Mouse (Mus musculus) MEL (cell line): ENCODE measurements at regions not wholly inside any gene's neighbourhood (a gene's known extent, or its start where the extent isn't known, plus 50 kb on each side); places are given as distances from the start of the nearest gene placed in this dataset.

Experiments
- DNase-seq: peaks from one replicate; pipeline ENCODE4 v3.0.0; 2011; ENCODE audit warnings: low read depth, low spot score
- H3K27ac ChIP-seq: 2 replicates; pipeline ENCODE4 v1.5.1; 2012; ENCODE audit warnings: low read depth, mild to moderate bottlenecking, control low read depth, low read length, moderate library complexity; ENCODE audit not compliant: control insufficient read depth
- H3K27me3 ChIP-seq, 2 experiments: fragments of 150-350 bp in 1 of 2; sonication (generic) in 1 of 2; 2 replicates each; pipeline ENCODE4 v1.6.1; 2012; ENCODE audit warnings: low read length in 2 of 2, mild to moderate bottlenecking in 2 of 2, improper control_type of control experiment in 1 of 2, moderate library complexity in 1 of 2; ENCODE audit not compliant: insufficient read depth in 2 of 2, control insufficient read depth in 1 of 2
- H3K36me3 ChIP-seq, 2 experiments: 2 replicates each; pipeline ENCODE4 v1.6.1; 2012 to 2014; ENCODE audit warnings: low read length in 2 of 2, improper control_type of control experiment in 1 of 2, inconsistent platforms in 1 of 2, mild to moderate bottlenecking in 1 of 2; ENCODE audit not compliant: insufficient read depth in 2 of 2, control insufficient read depth in 1 of 2
- H3K4me1 ChIP-seq, 2 experiments: fragments of 150-350 bp in 1 of 2; sonication (generic) in 1 of 2; 2 replicates each; pipeline ENCODE4 v1.6.1; 2012; ENCODE audit warnings: low read length in 2 of 2, improper control_type of control experiment in 1 of 2, mild to moderate bottlenecking in 1 of 2; ENCODE audit not compliant: insufficient read depth in 2 of 2, control insufficient read depth in 1 of 2
- H3K4me3 ChIP-seq, 2 experiments: fragments of 150-350 bp in 1 of 2; sonication (generic) in 1 of 2; 2 replicates each; pipeline ENCODE4 v1.5.1; 2012; ENCODE audit warnings: low read depth in 2 of 2, low read length in 2 of 2, mild to moderate bottlenecking in 2 of 2, moderate library complexity in 2 of 2, control low read depth in 1 of 2, improper control_type of control experiment in 1 of 2; ENCODE audit not compliant: control insufficient read depth in 1 of 2, insufficient read depth in 1 of 2
- H3K79me2 ChIP-seq: 2 replicates; pipeline ENCODE4 v1.6.1; 2012; ENCODE audit warnings: mild to moderate bottlenecking, low read length, moderate library complexity; ENCODE audit not compliant: control insufficient read depth, poor library complexity, insufficient read depth
- H3K9ac ChIP-seq: 2 replicates; pipeline ENCODE4 v1.6.1; 2012; ENCODE audit warnings: low read depth, mild to moderate bottlenecking, control low read depth, low read length, moderate library complexity; ENCODE audit not compliant: control insufficient read depth, poor library complexity, severe bottlenecking
- H3K9me3 ChIP-seq: fragments of 150-350 bp; sonication (generic); replicated peaks from 2 replicates; pipeline ENCODE4 v1.6.1; 2012; ENCODE audit warnings: mild to moderate bottlenecking, low read length, improper control_type of control experiment, moderate library complexity; ENCODE audit not compliant: insufficient read depth
- BHLHE40 ChIP-seq: IDR thresholded peaks from 2 replicates; pipeline ENCODE4 v1.6.1; 2012; ENCODE audit warnings: low read depth, mild to moderate bottlenecking, inconsistent platforms, low read length, improper control_type of control experiment, borderline replicate concordance
- CHD1 ChIP-seq: IDR thresholded peaks from 2 replicates; pipeline ENCODE4 v1.6.1; 2012; ENCODE audit warnings: low read depth, mild to moderate bottlenecking, inconsistent platforms, low read length, improper control_type of control experiment
- CHD2 ChIP-seq: IDR thresholded peaks from 2 replicates; pipeline ENCODE4 v1.6.1; 2011; ENCODE audit warnings: low read length, improper control_type of control experiment
- CTCF ChIP-seq, 3 experiments: IDR thresholded peaks in 2 of 3; conservative IDR thresholded peaks in 1 of 3; 2 replicates each; pipeline ENCODE4 v1.5.1; 2011 to 2012; ENCODE audit warnings: low read length in 3 of 3, low read depth in 2 of 3, mild to moderate bottlenecking in 2 of 3, improper control_type of control experiment in 1 of 3, inconsistent platforms in 1 of 3, mixed read lengths in 1 of 3, moderate library complexity in 1 of 3; ENCODE audit not compliant: control insufficient read depth in 1 of 3, insufficient read depth in 1 of 3, poor library complexity in 1 of 3, severe bottlenecking in 1 of 3
- E2F4 ChIP-seq: IDR thresholded peaks from 2 replicates; pipeline ENCODE4 v1.6.1; 2011; ENCODE audit warnings: low read depth, low read length, improper control_type of control experiment, borderline replicate concordance
- EP300 ChIP-seq, 2 experiments: IDR thresholded peaks; 2 replicates each; pipeline ENCODE4 v1.6.1; 2011; ENCODE audit warnings: improper control_type of control experiment in 2 of 2, low read length in 2 of 2, low read depth in 1 of 2, mild to moderate bottlenecking in 1 of 2
- ETS1 ChIP-seq: IDR thresholded peaks from 2 replicates; pipeline ENCODE4 v1.6.1; 2012; ENCODE audit warnings: low read depth, mild to moderate bottlenecking, inconsistent platforms, low read length, improper control_type of control experiment, moderate library complexity
- GABPA ChIP-seq: IDR thresholded peaks from 2 replicates; pipeline ENCODE4 v1.6.1; 2012; ENCODE audit warnings: low read depth, mild to moderate bottlenecking, inconsistent platforms, low read length, improper control_type of control experiment, moderate library complexity
- GATA1 ChIP-seq: IDR thresholded peaks from 2 replicates; pipeline ENCODE4 v1.6.1; 2011; ENCODE audit warnings: low read depth, low read length, improper control_type of control experiment
- HCFC1 ChIP-seq: IDR thresholded peaks from 2 replicates; pipeline ENCODE4 v1.6.1; 2012; ENCODE audit warnings: low read depth, mild to moderate bottlenecking, inconsistent platforms, low read length, improper control_type of control experiment, moderate library complexity
- MAFK ChIP-seq: IDR thresholded peaks from 2 replicates; pipeline ENCODE4 v1.6.1; 2011; ENCODE audit warnings: low read depth, mild to moderate bottlenecking, low read length, improper control_type of control experiment, borderline replicate concordance
- MAX ChIP-seq: IDR thresholded peaks from 2 replicates; pipeline ENCODE4 v1.6.1; 2011; ENCODE audit warnings: low read length, improper control_type of control experiment
- MXI1 ChIP-seq: IDR thresholded peaks from 2 replicates; pipeline ENCODE4 v1.6.1; 2011; ENCODE audit warnings: mild to moderate bottlenecking, low read depth, low read length, improper control_type of control experiment
- MYB ChIP-seq: IDR thresholded peaks from 2 replicates; pipeline ENCODE4 v1.6.1; 2011; ENCODE audit warnings: mild to moderate bottlenecking, low read depth, low read length, improper control_type of control experiment
- MYC ChIP-seq: IDR thresholded peaks from 2 replicates; pipeline ENCODE4 v1.6.1; 2011; ENCODE audit warnings: low read depth, mild to moderate bottlenecking, low read length, improper control_type of control experiment, moderate library complexity
- NELFE ChIP-seq: IDR thresholded peaks from 2 replicates; pipeline ENCODE4 v1.6.1; 2011; ENCODE audit warnings: low read depth, low read length, improper control_type of control experiment
- NRF1 ChIP-seq: IDR thresholded peaks from 2 replicates; pipeline ENCODE4 v1.6.1; 2014; ENCODE audit warnings: low read depth, mild to moderate bottlenecking, inconsistent platforms, low read length, improper control_type of control experiment, moderate library complexity; ENCODE audit not compliant: poor library complexity, insufficient read depth, severe bottlenecking
- POLR2A ChIP-seq, 2 experiments: IDR thresholded peaks; 2 replicates each; pipeline ENCODE4 v1.6.1; 2011 to 2012; ENCODE audit warnings: low read length in 2 of 2, mild to moderate bottlenecking in 2 of 2, control low read depth in 1 of 2, improper control_type of control experiment in 1 of 2, low read depth in 1 of 2, moderate library complexity in 1 of 2; ENCODE audit not compliant: control insufficient read depth in 1 of 2, insufficient read depth in 1 of 2, poor library complexity in 1 of 2
- RAD21 ChIP-seq: IDR thresholded peaks from 2 replicates; pipeline ENCODE4 v1.6.1; 2011; ENCODE audit warnings: mild to moderate bottlenecking, low read depth, low read length, improper control_type of control experiment
- RCOR1 ChIP-seq: IDR thresholded peaks from 2 replicates; pipeline ENCODE4 v1.6.1; 2012; ENCODE audit warnings: low read depth, mild to moderate bottlenecking, inconsistent platforms, low read length, improper control_type of control experiment
- SIN3A ChIP-seq: IDR thresholded peaks from 2 replicates; pipeline ENCODE4 v1.6.1; 2012; ENCODE audit warnings: low read length, improper control_type of control experiment, inconsistent platforms
- SMC3 ChIP-seq: IDR thresholded peaks from 2 replicates; pipeline ENCODE4 v1.6.1; 2011; ENCODE audit warnings: low read depth, low read length, improper control_type of control experiment
- UBTF ChIP-seq: IDR thresholded peaks from 2 replicates; pipeline ENCODE4 v1.6.1; 2012; ENCODE audit warnings: low read depth, mild to moderate bottlenecking, inconsistent platforms, low read length, improper control_type of control experiment, moderate library complexity, borderline replicate concordance; ENCODE audit not compliant: insufficient read depth
- USF1 ChIP-seq: IDR thresholded peaks from 2 replicates; pipeline ENCODE4 v1.6.1; 2014; ENCODE audit warnings: low read depth, mild to moderate bottlenecking, inconsistent platforms, low read length, improper control_type of control experiment, moderate library complexity
- USF2 ChIP-seq, 2 experiments: IDR thresholded peaks; 2 replicates each; pipeline ENCODE4 v1.6.1; 2011 to 2012; ENCODE audit warnings: improper control_type of control experiment in 2 of 2, low read length in 2 of 2, borderline replicate concordance in 1 of 2, inconsistent platforms in 1 of 2, low read depth in 1 of 2, mild to moderate bottlenecking in 1 of 2; ENCODE audit not compliant: insufficient read depth in 1 of 2
- ZKSCAN1 ChIP-seq: IDR thresholded peaks from 2 replicates; pipeline ENCODE4 v1.6.1; 2012; ENCODE audit warnings: low read depth, mild to moderate bottlenecking, inconsistent platforms, low read length, improper control_type of control experiment, moderate library complexity
- ZNF384 ChIP-seq: IDR thresholded peaks from 2 replicates; pipeline ENCODE4 v1.6.1; 2012; ENCODE audit warnings: low read depth, mild to moderate bottlenecking, inconsistent platforms, low read length, improper control_type of control experiment

GRCm38 (mm10) chr10:84087528-84087927 is 352.9 kb downstream of the Nuak1 start:
- no peak for TF ChIP-seq E2F4
- TF ChIP-seq GATA1: no peak
- no peak for TF ChIP-seq MAFK
- TF ChIP-seq USF1: no peak
- TF ChIP-seq SIN3A: no peak
- no peak for TF ChIP-seq CHD2
- no peak for TF ChIP-seq RAD21
- TF ChIP-seq SMC3: no peak
- TF ChIP-seq UBTF: no peak
- TF ChIP-seq POLR2A (IDR thresholded peaks at IDR 0.05; ENCODE audit: control insufficient read depth in 1 of 2, insufficient read depth in 1 of 2, low read depth in 1 of 2, low read length in 2 of 2, poor library complexity in 1 of 2): no peak
- TF ChIP-seq HCFC1: no peak
- TF ChIP-seq ZKSCAN1: no peak
- TF ChIP-seq GABPA: no peak
- no peak for TF ChIP-seq BHLHE40
- TF ChIP-seq NRF1: no peak
- no peak for TF ChIP-seq ETS1
- TF ChIP-seq CHD1: no peak
- TF ChIP-seq NELFE: no peak
- H3K9ac ChIP-seq: no peak overlapping the region
- no peak overlapping the region for H3K4me3 ChIP-seq
- no peaks in the 10 kb centered on the region for H3K27me3 ChIP-seq
- DNase-seq: no peak
- H3K27ac ChIP-seq: no peak overlapping the region
- no peaks in the 10 kb centered on the region for H3K36me3 ChIP-seq
- no peaks in the 10 kb centered on the region for H3K79me2 ChIP-seq
- H3K4me1 ChIP-seq: no peaks in the 10 kb centered on the region
- H3K9me3 ChIP-seq: no peaks in the 10 kb centered on the region

DNA sequence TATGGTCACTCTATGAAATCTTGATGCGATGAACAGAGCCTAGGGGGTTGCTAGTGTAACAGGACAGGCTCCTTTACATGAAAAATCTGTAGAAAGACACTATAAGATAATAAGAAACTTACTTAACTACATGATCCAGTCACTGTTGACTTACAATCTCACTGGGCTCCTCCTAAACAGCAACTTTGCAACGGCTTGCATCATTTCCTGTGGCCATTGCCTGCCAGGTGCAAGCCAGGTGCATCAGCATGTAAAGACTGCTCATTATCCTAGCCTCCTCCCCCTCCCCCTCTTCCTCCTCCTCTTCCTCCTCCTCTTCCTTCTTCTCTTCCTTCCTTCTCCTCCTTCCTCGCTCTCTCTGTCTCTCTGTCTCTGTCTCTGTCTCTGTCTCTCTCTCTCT is 352.5 kb downstream of the Nuak1 start:
- H3K79me2 ChIP-seq: no peaks in the 10 kb centered on the region
- no peaks in the 10 kb centered on the region for H3K27me3 ChIP-seq
- H3K9me3 ChIP-seq: no peaks in the 10 kb centered on the region
- no peak overlapping the region for H3K9ac ChIP-seq
- no peaks in the 10 kb centered on the region for H3K36me3 ChIP-seq
- no peaks in the 10 kb centered on the region for H3K4me1 ChIP-seq
- DNase-seq: no peak
- H3K4me3 ChIP-seq: no peak overlapping the region
- no peak overlapping the region for H3K27ac ChIP-seq
- no peak for TF ChIP-seq MYC
- no peak for TF ChIP-seq ZNF384
- no peak for TF ChIP-seq CHD2
- TF ChIP-seq SIN3A: no peak
- TF ChIP-seq MYB: no peak
- TF ChIP-seq USF1: no peak
- no peak for TF ChIP-seq HCFC1
- no peak for TF ChIP-seq CTCF (IDR thresholded peaks at IDR 0.05 in 2 of 3, conservative IDR thresholded peaks at IDR 0.05 in 1 of 3; ENCODE audit: control insufficient read depth in 1 of 3, insufficient read depth in 1 of 3, low read depth in 2 of 3, low read length in 3 of 3, poor library complexity in 1 of 3, severe bottlenecking in 1 of 3)
- TF ChIP-seq ETS1: no peak
- no peak for TF ChIP-seq MAX
- no peak for TF ChIP-seq NELFE
- no peak for TF ChIP-seq ZKSCAN1
- TF ChIP-seq BHLHE40: no peak
- no peak for TF ChIP-seq E2F4
- no peak for TF ChIP-seq RCOR1
- no peak for TF ChIP-seq NRF1
- no peak for TF ChIP-seq USF2 (IDR thresholded peaks at IDR 0.05; ENCODE audit: borderline replicate concordance in 1 of 2, insufficient read depth in 1 of 2, low read depth in 1 of 2, low read length in 2 of 2)
- no peak for TF ChIP-seq POLR2A (IDR thresholded peaks at IDR 0.05; ENCODE audit: control insufficient read depth in 1 of 2, insufficient read depth in 1 of 2, low read depth in 1 of 2, low read length in 2 of 2, poor library complexity in 1 of 2)
- TF ChIP-seq MXI1: no peak
- TF ChIP-seq EP300 (IDR thresholded peaks at IDR 0.05; ENCODE audit: low read depth in 1 of 2, low read length in 2 of 2): no peak
